Mouse (Mus musculus) cerebellum, adult 2 months (tissue): Measurements from ENCODE around the gene Tenm3.

Experiments used
- CTCF ChIP-seq: fragments of 200-500 bp; IDR thresholded peaks from 2 replicates; pipeline ENCODE4 v1.5.1; 2011; ENCODE audit warnings: low read depth, mild to moderate bottlenecking, control low read depth, low read length, moderate library complexity, borderline replicate concordance; ENCODE audit not compliant: insufficient read depth
- POLR2A ChIP-seq: fragments of 200-500 bp; IDR thresholded peaks from 2 replicates; pipeline ENCODE4 v1.6.1; 2011; ENCODE audit warnings: low read length, control low read depth, borderline replicate concordance; ENCODE audit not compliant: insufficient read depth

DNA sequence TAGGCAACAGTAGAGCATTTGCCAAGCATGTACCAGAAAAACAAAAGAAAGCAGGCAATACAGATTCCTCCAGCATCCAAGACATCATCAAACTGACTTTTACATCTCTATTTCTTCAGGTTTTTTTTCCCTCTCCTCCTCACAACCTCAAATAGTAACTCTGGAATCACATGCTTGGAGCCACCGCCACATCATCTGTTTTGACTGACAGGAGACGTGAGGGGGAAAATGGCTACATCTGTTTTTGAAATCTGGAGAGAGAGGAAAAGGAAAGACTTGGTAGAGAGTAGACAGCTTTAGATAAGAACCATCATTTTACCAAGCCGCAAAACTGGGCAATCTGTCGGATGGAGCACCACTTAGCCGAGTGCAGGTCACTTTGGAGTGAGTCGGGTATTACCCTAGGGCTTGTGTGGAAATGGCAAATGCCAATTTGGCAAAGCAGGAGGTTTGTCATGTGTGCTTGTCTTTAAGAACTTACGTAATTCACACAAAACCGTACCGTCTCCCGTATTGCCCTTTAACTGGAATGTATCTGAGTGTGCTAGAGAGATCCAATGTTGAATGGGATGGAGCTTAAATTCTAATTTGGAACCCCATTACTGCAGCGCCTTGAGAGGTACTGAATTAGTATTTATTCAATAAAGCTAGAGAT is 312.7 kb downstream of the Tenm3 start:
- TF ChIP-seq POLR2A, result no peak
- TF ChIP-seq CTCF, result no peak
